Mouse (Mus musculus) limb, embryonic 10.5 days (tissue): ENCODE measurements around the gene Pllp. TPM values are rescaled to one million over a fixed set of nuclear protein-coding genes. Genes with fewer than 3 reads are reported as not detected.

ENCODE experiments used
- DNase-seq: peaks from one replicate; pipeline ENCODE4 v3.0.0-alpha.2; 2017; ENCODE audit warnings: low spot score
- H3K27ac ChIP-seq: fragments of 300-500 bp; sonication (generic); 2 replicates; pipeline ENCODE4 v1.5.1; 2016; ENCODE audit warnings: mild to moderate bottlenecking
- H3K27me3 ChIP-seq: fragments of 300-500 bp; sonication (generic); 2 replicates; pipeline ENCODE4 v1.6.1; 2016; ENCODE audit warnings: low read depth, mild to moderate bottlenecking; ENCODE audit not compliant: poor library complexity, severe bottlenecking
- H3K36me3 ChIP-seq: fragments of 300-500 bp; sonication (generic); 2 replicates; pipeline ENCODE4 v1.6.1; 2016; ENCODE audit warnings: mild to moderate bottlenecking, moderate library complexity
- H3K4me1 ChIP-seq: fragments of 300-500 bp; sonication (generic); 2 replicates; pipeline ENCODE4 v1.6.1; 2016
- H3K4me3 ChIP-seq: fragments of 300-500 bp; sonication (generic); 2 replicates; pipeline ENCODE4 v1.5.1; 2016; ENCODE audit warnings: mild to moderate bottlenecking, moderate library complexity
- H3K9me3 ChIP-seq: fragments of 300-500 bp; sonication (generic); replicated peaks from 2 replicates; pipeline ENCODE4 v1.6.1; 2016; ENCODE audit warnings: mild to moderate bottlenecking
- WGBS: fragments of 180-500 bp; shearing (Covaris S2); methylation state at CpG from one replicate; pipeline ENCODE4 v1.1.7; 2016; 5-methylcytosine and 5-hydroxymethylcytosine counted together
- polyA plus RNA-seq: library from polyadenylated mRNA; unstranded; fragments of >200 nt; fragmentation: Nextera tagmentation; extraction: Ambion mirVana; gene quantifications from 2 replicates; pipeline ENCODE4 v1.2.1, GENCODE M21; 2016

The Pllp gene
- polyA plus RNA-seq, 1 experiment from 2014 or later, result not detected

GRCm38 (mm10) chr8:94664722-94665121 lies 31.4 kb downstream of the Pllp start:
- no peak for DNase-seq
- H3K27me3 ChIP-seq, result no peaks in the 10 kb centered on the region
- 79% methylated on average over 2 of the region's 2 CpGs for WGBS
- H3K4me1 ChIP-seq, result peaks cover 13% of the 10 kb centered on the region
- H3K4me3 ChIP-seq, result no peak overlapping the region
- H3K27ac ChIP-seq, result no peak overlapping the region
- H3K36me3 ChIP-seq, result peaks cover 32% of the 10 kb centered on the region
- H3K9me3 ChIP-seq, result no peaks in the 10 kb centered on the region

- peaks cover 51% of the 10 kb centered on the region for H3K36me3 ChIP-seq
- no peaks in the 10 kb centered on the region for H3K4me1 ChIP-seq
- H3K9me3 ChIP-seq, result no peaks in the 10 kb centered on the region
- H3K27ac ChIP-seq, result no peak overlapping the region
- WGBS, result 92% methylated on average over 4 of the region's 4 CpGs
- no peak for DNase-seq
- no peaks in the 10 kb centered on the region for H3K27me3 ChIP-seq
- no peak overlapping the region for H3K4me3 ChIP-seq
Measured at GRCm38 (mm10) chr8:94660418-94660817, 35.7 kb downstream of the Pllp start.

- H3K9me3 ChIP-seq, result no peaks in the 10 kb centered on the region
- WGBS, result 91% methylated on average over 2 of the region's 2 CpGs
- H3K4me1 ChIP-seq, result no peaks in the 10 kb centered on the region
- no peak for DNase-seq
- no peak overlapping the region for H3K4me3 ChIP-seq
- H3K27ac ChIP-seq, result no peak overlapping the region
- peaks cover 72% of the 10 kb centered on the region for H3K36me3 ChIP-seq
- no peaks in the 10 kb centered on the region for H3K27me3 ChIP-seq
Measured at GRCm38 (mm10) chr8:94658031-94658430, 38.0 kb downstream of the Pllp start.

GRCm38 (mm10) chr8:94654994-94655393 lies 41.1 kb downstream of the Pllp start:
- peaks cover 85% of the 10 kb centered on the region for H3K36me3 ChIP-seq
- DNase-seq, result no peak
- H3K4me1 ChIP-seq, result no peaks in the 10 kb centered on the region
- H3K27me3 ChIP-seq, result no peaks in the 10 kb centered on the region
- H3K4me3 ChIP-seq, result no peak overlapping the region
- H3K9me3 ChIP-seq, result no peaks in the 10 kb centered on the region
- no peak overlapping the region for H3K27ac ChIP-seq

- no peak overlapping the region for H3K4me3 ChIP-seq
- no peak for DNase-seq
- peaks cover 89% of the 10 kb centered on the region for H3K36me3 ChIP-seq
- WGBS, result 92% methylated on average over 3 of the region's 3 CpGs
- no peaks in the 10 kb centered on the region for H3K4me1 ChIP-seq
- no peaks in the 10 kb centered on the region for H3K9me3 ChIP-seq
- H3K27me3 ChIP-seq, result no peaks in the 10 kb centered on the region
- H3K27ac ChIP-seq, result no peak overlapping the region
Measured at GRCm38 (mm10) chr8:94652951-94653350, 43.1 kb downstream of the Pllp start.

GRCm38 (mm10) chr8:94649496-94649895 lies 46.6 kb downstream of the Pllp start:
- no peak overlapping the region for H3K27ac ChIP-seq
- no peaks in the 10 kb centered on the region for H3K27me3 ChIP-seq
- DNase-seq, result no peak
- H3K36me3 ChIP-seq, result peaks cover 86% of the 10 kb centered on the region
- H3K4me3 ChIP-seq, result no peak overlapping the region
- H3K9me3 ChIP-seq, result no peaks in the 10 kb centered on the region
- H3K4me1 ChIP-seq, result no peaks in the 10 kb centered on the region
- WGBS, result 83% methylated on average over 3 of the region's 3 CpGs

GRCm38 (mm10) chr8:94646165-94646564 lies 49.9 kb downstream of the Pllp start:
- 93% methylated on average over 3 of the region's 3 CpGs for WGBS
- H3K36me3 ChIP-seq, result peaks cover 85% of the 10 kb centered on the region

GRCm38 (mm10) chr8:94645202-94645601 lies 50.9 kb downstream of the Pllp start:
- peaks cover 87% of the 10 kb centered on the region for H3K36me3 ChIP-seq
- H3K9me3 ChIP-seq, result no peaks in the 10 kb centered on the region
- WGBS, result 70% methylated on average over 1 of the region's 1 CpGs
- no peaks in the 10 kb centered on the region for H3K27me3 ChIP-seq
- no peak overlapping the region for H3K4me3 ChIP-seq
- H3K27ac ChIP-seq, result no peak overlapping the region
- H3K4me1 ChIP-seq, result no peaks in the 10 kb centered on the region
- no peak for DNase-seq

More at GRCm38 (mm10) chr8:94646165-94646564, 49.9 kb downstream of the Pllp start:
- no peaks in the 10 kb centered on the region for H3K27me3 ChIP-seq
- no peaks in the 10 kb centered on the region for H3K9me3 ChIP-seq
- no peaks in the 10 kb centered on the region for H3K4me1 ChIP-seq
- no peak overlapping the region for H3K27ac ChIP-seq
- no peak overlapping the region for H3K4me3 ChIP-seq
- no peak for DNase-seq

- Histone ChIP-seq H3K4me3 (no peak overlapping the region), H3K9me3 (no peaks in the 10 kb centered on the region), H3K36me3 (peaks cover 91% of the 10 kb centered on the region), H3K4me1 (no peaks in the 10 kb centered on the region), H3K27me3 (no peaks in the 10 kb centered on the region), H3K27ac (no peak overlapping the region)
- WGBS, result 92% methylated on average over 3 of the region's 3 CpGs
- DNase-seq, result no peak
Measured at GRCm38 (mm10) chr8:94641938-94642337, 54.1 kb downstream of the Pllp start.

- H3K36me3 ChIP-seq, result peaks cover 91% of the 10 kb centered on the region
- H3K27ac ChIP-seq, result no peak overlapping the region
- no peaks in the 10 kb centered on the region for H3K9me3 ChIP-seq
- H3K4me1 ChIP-seq, result no peaks in the 10 kb centered on the region
- 95% methylated on average over 2 of the region's 2 CpGs for WGBS
- H3K27me3 ChIP-seq, result no peaks in the 10 kb centered on the region
- H3K4me3 ChIP-seq, result no peak overlapping the region
- no peak for DNase-seq
Measured at GRCm38 (mm10) chr8:94641183-94641582, 54.9 kb downstream of the Pllp start.

GRCm38 (mm10) chr8:94634211-94634610 lies 61.9 kb downstream of the Pllp start:
- Histone ChIP-seq H3K27me3 (no peaks in the 10 kb centered on the region), H3K4me3 (no peak overlapping the region), H3K27ac (no peak overlapping the region), H3K4me1 (no peaks in the 10 kb centered on the region), H3K9me3 (no peaks in the 10 kb centered on the region), H3K36me3 (peaks cover 97% of the 10 kb centered on the region)
- no peak for DNase-seq

- Histone ChIP-seq H3K27ac (no peak overlapping the region), H3K36me3 (peaks cover 96% of the 10 kb centered on the region), H3K4me1 (no peaks in the 10 kb centered on the region), H3K4me3 (no peak overlapping the region), H3K27me3 (no peaks in the 10 kb centered on the region), H3K9me3 (no peaks in the 10 kb centered on the region)
- DNase-seq, result no peak
- WGBS, result 93% methylated on average over 2 of the region's 2 CpGs
Measured at GRCm38 (mm10) chr8:94633564-94634194, 62.4 kb downstream of the Pllp start.
